Mouse (Mus musculus): Measurements from ENCODE around the gene Bcas3. TPM values are rescaled to one million over a fixed set of nuclear protein-coding genes. Genes with fewer than 3 reads are reported as not detected.
A peak's percentile ranks its signal among the peaks of the same experiment; 100 is the strongest.

The Bcas3 gene
- total RNA-seq, 2 experiments from 2014 or later, result 25.3 to 28.5 TPM

DNA sequence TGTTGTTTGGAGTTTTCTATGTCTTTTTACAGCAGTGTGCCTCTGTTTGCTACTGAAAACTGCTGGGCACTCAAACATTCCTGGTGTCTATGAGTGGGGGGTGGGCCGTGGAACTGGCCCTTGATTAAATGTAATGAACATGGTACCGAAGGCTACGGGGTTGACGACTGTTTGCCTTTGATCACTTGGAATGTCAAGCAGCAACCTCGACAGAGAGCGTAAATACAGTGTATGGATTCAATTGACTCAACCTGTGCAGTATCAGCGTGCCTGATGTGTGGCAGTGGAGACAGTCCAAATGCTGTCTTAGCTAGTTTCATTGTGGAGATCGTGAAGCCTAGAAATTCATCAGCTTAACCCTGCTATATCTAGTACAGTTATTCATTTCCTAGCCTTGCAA is 231.1 kb downstream of the Bcas3 start:
- intact Hi-C loops (cut with DNase I; ENCODE audit: low total_unique reads), result no loop called here
- DNase-seq, result no peak

DNA sequence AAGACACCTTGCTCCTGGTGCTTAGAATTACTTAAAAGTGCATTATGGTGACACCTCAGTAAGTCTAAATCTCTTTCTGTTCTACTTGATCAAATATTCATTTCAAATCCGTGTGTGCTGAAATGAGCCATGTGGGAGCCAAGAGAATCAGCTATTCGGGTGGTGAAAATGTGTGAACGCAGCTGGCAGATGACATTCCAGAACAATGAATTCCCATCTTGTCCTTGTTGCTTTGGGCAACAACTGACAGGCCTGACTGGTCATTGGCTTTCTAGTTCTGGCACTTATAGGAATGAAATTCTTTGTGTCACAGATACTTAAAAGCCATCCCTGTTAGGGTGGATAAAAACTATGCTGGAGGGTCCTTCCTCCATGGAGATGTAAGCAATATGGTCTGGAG is 240.7 kb downstream of the Bcas3 start:
- DNase-seq, result no peak
- intact Hi-C loops (cut with DNase I; ENCODE audit: low total_unique reads), result no loop called here

DNA sequence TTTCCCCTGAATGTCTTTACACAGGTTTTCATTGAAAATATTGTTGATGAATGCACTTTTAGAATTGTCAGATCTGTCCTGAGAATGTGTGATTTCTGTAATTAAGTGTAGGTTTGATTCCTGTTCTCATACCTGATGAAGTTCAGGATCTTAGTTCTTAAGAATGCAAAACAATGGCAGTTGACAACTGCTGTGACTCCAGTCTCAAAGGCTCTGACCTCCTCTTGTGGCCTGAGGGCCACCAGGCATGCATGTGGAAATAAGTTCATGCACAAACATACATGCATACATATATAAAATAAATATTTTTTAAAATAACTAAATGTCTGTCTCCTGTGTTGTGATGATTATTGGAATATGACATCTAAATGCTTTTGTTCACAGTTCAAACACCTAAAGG is 246.3 kb downstream of the Bcas3 start:
- DNase-seq, result no peak

DNA sequence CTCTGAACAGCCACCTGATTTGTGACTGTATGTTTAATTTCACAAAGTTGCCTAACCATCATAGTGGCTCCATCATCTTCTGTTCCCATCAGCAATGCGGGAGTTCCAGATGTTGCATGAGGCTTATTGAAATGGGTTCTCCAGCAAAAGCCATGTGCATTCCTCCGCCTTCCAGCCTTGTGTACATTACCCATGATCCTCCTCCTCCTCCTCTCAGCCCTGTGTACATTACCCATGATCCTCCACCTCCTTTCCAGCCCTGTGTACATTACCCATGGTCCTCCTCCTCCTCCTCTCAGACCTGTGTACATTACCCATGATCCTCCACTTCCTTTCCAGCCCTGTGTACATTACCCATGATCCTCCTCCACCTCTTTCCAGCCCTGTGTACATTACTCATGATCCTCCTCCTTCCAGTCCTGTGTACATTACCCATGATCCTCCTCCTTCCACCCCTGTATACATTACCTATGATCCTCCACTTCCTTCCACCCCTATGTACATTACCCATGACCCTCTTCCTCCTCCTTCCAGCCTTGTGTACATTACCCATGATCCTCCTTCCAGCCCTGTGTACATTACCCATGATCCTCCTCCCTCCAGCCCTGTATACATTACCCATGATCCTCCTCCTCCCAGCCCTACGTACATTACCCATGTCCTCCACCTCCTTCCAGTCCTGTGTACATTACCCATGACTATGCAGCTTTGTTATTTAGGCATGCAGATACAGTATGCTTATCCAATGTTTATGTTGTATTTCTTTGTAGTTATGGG is 250.8 kb downstream of the Bcas3 start:
- no peak for DNase-seq
- intact Hi-C loops (cut with DNase I; ENCODE audit: low total_unique reads), result no loop called here

More for the DNA sequence above, 246.3 kb downstream of the Bcas3 start:
- intact Hi-C loops (cut with DNase I; ENCODE audit: low total_unique reads), result no loop called here

DNA sequence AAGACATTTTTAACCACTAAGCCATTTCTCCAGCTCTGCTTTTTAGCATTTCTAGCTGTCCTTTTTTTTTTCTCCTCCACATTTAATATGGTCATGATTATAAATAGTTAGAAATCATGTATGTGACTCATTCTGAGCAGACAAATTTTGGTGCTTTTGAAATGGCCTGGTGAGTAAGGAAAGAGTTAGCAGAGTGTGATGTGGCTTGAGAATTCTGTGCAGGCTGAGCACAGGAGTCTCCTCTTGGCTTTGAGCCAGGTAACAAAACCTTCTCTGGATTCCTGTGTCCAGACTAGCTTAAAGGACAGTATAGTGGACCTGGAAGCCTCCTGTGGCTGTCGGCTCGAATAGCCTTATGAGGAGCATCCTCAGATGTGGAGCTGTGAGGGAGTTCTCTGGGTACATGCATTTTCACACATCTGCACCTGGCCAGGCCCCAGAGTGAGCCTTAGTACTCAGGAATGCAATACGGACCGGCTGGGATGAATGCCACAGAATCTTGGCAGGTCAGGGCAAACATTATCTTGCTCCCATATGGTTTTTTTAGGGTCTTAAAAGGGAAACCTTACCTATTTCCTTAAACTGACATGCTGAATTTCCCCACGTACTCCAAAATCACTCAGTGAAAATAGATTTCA is 256.5 kb downstream of the Bcas3 start:
- intact Hi-C loops (cut with DNase I; ENCODE audit: low total_unique reads), result no loop called here
- no peak for DNase-seq

DNA sequence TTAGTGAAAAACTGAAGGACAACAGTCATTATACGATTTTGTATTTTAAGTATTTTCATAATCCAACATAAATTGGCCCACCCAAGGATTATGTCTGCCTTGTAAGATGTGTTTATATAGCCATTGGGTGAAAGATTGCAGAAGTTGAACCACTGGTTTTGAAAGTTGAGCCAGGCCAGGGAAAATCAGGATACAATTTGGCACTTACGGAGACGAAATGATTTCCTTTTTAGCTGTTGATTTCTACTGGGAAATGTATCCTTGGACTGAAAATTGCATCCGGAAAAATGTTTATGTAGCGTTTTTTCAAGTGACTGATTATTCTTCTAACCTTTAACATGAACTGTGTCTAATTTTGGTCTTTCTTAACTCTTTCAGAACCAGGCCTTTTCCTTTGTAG is 260.1 kb downstream of the Bcas3 start:
- intact Hi-C loops (cut with DNase I; ENCODE audit: low total_unique reads), result no loop called here
- DNase-seq, result no peak

DNA sequence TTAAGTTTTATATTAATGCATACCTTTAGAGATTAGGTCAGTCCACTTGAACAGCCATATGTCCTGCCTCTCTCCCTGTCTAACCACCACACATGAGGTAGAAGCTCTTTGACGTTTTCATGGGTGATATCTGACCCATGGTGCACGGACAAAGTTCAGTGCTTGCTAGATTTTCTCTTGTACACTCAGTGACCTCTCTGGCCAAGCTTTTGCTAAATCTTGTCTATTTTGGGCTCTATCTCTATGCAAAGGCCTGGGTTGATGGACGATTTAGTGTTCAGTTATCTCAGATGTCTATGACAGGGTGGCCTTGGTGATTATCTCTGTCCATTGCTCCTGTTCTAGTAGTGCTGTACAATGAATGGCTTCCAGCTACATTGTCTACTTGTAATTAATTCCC is 260.6 kb downstream of the Bcas3 start:
- DNase-seq, result no peak
- intact Hi-C loops (cut with DNase I; ENCODE audit: low total_unique reads), result no loop called here

DNA sequence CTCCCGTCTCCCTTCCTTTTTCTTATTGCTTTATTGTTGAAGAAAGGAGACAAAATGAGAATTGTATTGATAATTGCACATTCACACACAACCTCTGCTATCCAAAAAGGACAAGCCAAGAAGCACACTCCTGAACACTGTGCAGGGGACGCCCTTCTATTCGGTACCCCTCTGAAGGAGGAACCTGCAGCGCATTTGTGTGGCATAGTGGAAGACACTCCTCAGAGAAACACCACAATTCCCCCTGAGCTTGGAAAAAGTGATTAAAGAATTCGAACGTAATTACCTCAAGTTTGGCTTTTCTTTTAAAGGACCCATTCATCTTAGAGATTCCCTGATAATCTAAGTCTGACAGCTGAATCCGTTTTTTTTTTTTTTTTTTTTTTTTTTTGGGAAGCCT is 261.5 kb downstream of the Bcas3 start:
- intact Hi-C loops (cut with DNase I; ENCODE audit: low total_unique reads), result no loop called here
- DNase-seq, result no peak

DNA sequence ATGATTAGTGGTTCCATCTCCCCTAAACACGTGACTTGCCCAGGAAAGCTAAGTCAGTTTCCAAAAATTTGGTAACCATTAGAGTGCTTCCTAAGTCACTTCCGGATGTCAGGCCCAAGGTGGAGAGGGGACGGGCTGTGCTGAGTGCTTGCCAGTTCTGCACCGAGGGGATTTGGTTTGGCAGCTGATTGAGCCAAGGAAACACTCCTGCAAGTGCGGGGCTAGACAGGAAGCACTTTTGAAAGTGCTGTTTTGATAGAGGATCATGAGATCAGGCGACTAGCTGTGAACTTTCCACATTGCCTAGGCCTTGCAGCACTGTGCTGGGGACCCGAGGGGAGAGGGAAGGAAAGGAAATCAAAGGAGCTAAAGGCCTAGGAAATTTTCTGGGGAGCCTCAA is 262.5 kb downstream of the Bcas3 start:
- DNase-seq, result peak; percentile 44
- intact Hi-C loops (cut with DNase I; ENCODE audit: low total_unique reads), result no loop called here

DNA sequence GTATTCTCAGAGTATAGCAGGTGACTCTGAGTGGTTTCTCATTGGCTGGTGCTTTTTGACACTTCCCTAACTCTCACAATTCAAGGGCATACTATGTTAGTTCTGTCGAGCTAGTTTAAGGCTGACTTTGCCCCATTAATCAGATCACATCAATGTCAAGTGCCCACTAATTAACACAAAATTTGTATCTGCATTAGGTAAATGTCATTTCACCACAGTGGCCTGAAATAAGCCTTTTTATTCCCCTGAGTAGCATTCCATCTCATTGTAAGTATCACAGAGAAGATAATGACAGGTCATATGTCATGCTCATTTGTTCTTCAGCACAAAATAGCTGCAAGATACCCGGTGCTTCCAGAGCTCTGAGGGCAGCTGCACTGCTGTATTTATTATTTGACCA is 268.5 kb downstream of the Bcas3 start:
- intact Hi-C loops (cut with DNase I; ENCODE audit: low total_unique reads), result no loop called here
- no peak for DNase-seq

DNA sequence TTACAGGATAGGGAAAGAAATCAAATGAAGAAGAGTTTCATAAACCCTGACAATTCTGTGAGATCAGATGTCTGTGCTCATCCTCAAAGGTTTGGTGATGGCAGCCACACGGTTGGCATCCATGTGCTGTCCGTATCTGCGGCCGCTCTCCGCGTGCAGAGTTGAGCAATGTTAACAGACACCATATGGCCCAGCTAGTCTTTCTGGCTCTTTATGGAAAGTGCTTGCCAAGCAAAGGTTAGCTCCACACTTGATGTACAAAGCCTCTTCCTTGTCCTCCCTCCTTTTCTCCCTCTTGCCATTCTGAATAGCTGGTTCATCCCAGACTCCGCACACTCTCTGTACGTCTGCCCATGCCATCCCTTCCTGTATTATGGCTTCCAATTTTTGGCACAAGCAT is 269.0 kb downstream of the Bcas3 start:
- intact Hi-C loops (cut with DNase I; ENCODE audit: low total_unique reads), result no loop called here

DNA sequence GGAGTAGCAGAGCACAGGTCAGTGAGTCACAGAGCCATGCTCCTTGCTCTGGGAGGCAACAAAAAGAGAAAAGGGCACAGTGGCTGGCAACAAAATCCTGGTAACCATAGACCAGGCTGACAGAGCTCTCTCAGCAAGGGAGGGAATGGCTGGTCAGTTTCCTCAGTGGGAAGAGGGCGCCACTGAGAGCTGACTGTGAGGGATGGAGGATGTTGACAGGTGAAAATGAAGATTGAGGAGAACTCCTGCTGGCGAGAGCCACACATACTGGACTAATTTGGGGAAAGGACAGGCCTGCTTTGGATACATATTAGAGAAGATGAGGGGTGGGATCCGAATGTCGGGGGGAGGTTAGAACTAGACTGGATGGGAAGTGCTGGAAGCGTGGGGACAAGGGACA is 272.2 kb downstream of the Bcas3 start:
- DNase-seq, result no peak
- intact Hi-C loops (cut with DNase I; ENCODE audit: low total_unique reads), result no loop called here

More for the DNA sequence above, 269.0 kb downstream of the Bcas3 start:
- DNase-seq, result no peak

DNA sequence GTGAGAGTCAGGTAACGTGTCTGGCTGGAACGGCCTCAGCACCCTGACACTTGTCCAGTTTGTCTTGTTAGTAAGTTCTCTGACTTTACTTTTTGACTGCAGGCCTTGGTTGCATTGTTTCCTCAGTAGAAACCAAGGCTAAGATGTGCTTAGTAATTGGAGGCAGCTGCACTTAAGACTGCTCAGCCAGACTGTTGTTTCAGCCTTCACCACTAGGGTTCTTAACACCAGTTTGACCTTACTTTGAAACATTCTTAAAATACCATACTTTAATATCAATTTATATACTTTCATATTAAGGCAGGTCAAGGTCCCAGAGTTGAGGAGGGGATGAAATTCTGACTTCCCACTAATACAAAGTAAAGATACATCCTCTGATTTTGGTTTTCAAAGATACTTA is 273.9 kb downstream of the Bcas3 start:
- intact Hi-C loops (cut with DNase I; ENCODE audit: low total_unique reads), result no loop called here
- DNase-seq, result no peak

DNA sequence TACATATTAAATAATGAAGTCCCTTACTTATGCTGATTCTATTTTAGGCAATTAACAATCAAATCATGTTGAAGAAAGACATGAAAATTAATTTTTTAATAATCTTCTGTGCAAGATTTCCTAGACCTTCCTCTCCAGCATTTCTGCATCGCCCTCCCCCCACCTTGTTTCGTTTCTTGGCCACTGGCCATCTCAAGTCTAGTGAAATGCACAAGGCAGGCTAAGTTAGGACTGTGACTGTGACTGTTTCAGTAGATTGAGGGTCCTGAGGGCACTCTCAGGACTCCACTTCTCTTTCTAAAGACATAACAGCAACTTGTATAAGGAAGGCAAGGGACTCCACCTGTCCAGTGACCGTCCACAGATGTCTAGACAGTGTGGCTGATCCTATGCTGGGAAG is 274.4 kb downstream of the Bcas3 start:
- no peak for DNase-seq

DNA sequence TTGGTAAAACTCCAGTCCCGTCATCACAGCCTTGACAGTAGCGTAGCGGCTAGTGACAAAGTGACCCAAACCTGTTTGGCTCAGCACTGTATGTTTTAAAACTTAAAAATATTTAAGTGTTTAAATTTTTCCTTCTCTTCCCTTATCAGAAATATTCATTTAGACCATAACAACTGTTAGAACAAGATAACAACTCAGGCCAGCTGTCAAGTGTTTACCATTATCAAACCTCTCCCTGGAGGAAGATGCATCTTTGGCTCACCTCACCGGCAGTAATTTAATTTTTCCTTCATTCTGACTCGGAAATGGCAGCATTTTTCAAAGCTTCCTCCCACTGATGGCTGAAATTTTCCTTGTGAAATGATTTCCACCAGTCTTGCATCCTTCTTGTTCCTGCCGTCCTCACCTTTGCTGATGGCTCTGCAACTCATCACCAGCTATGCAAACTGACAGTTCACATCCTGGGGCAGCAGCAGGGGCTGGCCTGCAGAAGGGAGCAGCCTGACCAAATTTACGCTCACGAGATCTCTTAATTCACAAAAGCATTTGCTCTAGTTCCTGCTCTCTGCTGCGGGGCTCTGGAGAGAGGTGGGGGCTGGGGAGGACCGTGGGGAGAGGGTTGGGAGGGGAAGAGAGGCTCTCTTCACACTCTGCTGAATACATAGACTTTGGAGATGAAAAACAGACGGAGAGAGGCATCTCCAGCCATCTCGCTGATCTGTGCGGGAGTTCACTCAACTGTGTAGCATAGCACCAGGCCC is 275.5 kb downstream of the Bcas3 start:
- intact Hi-C loops (cut with DNase I; ENCODE audit: low total_unique reads), result no loop called here
- DNase-seq, result no peak

More for the DNA sequence above, 274.4 kb downstream of the Bcas3 start:
- intact Hi-C loops (cut with DNase I; ENCODE audit: low total_unique reads), result no loop called here

DNA sequence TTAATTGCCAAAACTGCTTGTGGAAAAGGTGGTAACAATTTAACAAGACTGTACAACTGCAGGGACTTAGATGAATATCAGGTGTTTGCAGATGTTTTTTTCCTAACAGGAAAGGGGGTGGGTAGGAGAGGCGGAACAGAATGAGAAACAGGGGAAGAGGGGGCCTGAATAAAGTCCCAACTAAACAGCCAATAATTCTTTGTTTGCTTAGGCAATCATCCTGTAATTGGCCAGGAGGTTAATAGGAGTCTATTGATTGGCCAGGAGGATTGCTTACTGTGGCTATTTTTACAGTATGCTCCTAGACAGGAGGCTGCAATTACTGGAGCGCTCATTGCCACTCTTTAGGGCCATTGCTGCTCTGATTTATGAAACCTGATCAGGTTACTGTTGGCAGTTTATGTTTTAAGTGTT is 279.6 kb downstream of the Bcas3 start:
- intact Hi-C loops (cut with DNase I; ENCODE audit: low total_unique reads), result no loop called here
- no peak for DNase-seq

DNA sequence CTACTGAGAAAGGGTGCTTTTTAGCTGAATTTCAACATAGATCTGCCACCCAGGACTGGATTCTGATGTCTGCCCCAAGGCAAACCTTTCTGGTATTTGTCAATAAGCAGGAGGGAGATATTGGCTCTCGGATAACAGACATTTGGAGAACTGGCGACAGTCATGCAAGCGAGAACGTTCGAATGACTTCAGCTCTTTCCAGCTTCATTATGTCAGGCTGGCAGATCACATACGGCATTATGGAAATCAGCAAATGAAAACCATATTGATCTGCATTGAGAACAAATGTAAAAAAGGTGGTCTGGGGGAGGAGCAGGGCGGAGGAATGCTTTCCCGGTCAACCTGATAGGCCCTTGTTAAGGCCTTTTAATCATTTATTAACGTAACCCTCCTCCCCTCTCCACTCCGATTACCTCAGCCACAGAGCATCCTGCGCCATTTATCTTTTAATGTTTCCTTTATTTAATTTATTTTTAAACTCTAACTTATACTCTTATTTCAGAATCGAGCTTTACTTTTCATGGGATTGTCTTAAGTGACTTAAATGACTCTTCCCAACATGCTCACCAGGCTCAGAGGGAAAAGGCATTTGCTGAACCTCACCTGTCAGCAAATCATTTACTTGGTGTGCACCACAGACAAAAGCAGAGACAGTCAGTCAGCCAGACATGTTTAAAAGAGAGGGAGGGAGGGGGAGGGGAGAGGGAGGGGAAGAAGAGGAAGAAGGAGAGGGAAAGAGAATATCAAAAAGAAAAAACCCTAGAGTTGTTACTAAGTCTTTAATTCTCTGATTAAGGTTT is 285.9 kb downstream of the Bcas3 start:
- no peak for DNase-seq
- intact Hi-C loops (cut with DNase I; ENCODE audit: low total_unique reads), result no loop called here

DNA sequence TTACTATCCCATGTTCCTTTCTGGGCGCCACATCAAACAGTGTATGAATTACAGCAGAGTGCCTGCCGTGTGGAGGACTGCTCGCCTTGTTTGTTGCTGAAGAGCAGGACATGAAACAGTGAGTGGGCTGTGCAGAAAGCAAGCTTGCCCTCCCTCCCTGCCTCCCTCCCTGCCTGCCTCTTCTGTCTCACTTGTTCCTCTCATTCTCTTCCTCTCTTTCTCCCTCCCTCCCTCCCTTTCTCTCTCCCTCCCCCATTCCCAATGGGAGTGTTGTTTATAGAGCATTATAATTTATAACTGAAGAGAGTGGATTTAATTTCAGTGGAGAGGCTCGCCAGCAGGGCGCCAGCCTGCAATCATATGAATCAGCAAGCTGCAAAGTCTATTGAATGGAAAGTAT is 287.7 kb downstream of the Bcas3 start:
- intact Hi-C loops (cut with DNase I; ENCODE audit: low total_unique reads), result no loop called here
- no peak for DNase-seq

DNA sequence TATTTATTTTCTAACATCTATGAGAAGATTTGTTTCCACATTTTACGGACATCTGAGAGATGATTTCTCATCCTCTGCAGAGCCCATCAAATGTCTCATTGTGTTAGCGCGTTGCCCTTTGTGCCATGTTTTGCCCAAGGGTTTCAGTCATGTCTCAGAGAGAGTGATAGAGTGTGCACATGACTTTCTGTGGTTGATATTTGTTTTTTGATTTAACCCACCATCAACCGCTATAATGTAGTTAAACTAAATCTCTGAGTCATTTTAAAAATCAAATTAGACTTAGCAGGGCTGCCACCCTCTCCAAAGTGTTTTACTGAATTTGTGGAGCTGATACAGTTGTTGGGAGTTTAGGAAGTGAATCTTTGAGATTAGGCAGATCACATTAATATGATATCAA is 288.5 kb downstream of the Bcas3 start:
- intact Hi-C loops (cut with DNase I; ENCODE audit: low total_unique reads), result no loop called here
- no peak for DNase-seq

DNA sequence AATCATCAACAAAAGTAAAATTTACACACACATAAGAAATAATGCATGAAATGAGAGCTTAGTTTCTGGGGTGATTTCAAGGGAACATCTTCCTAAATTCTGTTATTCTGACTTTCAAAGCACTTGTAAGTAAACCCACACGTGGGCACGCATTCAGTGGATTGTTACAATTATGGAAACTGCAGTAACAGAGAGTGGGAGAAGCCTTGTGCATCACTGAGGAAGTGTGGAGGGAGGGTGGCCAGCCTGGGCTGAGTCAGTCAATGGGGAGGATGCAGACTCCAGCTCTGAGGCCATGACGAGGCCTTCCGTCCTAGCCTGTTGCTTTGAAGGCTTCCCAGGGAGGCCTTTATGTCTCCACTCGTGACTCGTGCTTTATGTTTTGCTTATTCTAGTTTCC is 289.6 kb downstream of the Bcas3 start:
- intact Hi-C loops (cut with DNase I; ENCODE audit: low total_unique reads), result no loop called here
- no peak for DNase-seq
